Mouse (Mus musculus): Measurements from ENCODE around the gene Cap1. TPM values are rescaled to one million over a fixed set of nuclear protein-coding genes. Genes with fewer than 3 reads are reported as not detected.

Cap1 gene
- 22.8 TPM for polyA plus RNA-seq (2015; fragmentation: Illumina TruSeq; extraction: RNeasy Lipid Tissue Mini Kit (QIAGEN cat#74804); ENCODE audit: insufficient read depth, low read depth, low replicate concordance)

DNA sequence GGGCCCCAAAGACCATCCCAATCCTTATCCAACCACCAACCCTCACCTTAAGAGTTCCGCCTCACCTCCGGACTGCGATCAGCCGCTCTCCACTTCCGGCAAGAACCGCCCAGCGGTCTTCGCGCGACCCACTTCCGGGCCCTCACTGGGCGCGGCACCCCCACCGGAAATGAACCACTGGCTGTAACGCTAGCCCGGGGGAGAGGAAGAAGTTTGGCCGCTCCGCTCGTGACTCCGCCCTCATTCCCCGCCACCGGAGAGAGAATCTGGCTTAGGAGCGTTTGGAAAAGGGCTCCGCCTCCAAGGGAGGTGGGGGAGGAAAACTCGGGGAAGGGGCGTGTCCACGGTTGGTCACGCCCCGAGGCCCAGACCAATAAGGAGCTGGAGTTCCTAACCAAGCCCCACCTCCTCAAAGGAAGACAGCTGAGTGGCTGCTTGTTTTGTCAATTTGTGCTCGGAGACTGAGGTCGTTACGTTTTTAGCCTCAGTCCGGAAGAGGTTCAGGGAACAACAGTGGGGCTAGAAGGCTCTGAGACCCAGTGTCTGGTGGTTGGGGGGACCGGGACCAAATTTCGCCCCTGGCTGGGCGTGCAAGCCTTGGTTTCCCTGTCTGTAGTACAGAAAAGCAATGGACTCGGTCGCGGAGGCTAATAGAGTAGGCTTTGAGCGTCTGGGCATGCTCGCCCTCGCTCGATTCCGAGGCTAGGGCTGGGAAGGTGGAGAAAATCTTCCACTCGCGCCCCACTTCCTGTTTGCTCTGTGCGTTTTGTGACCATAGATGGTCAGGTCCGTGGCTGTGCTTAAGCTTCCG is at the start of gene Cap1:
TSS of gene Cap1 (minus strand) at position 289 of the 811 bp plus-strand sequence.

DNA sequence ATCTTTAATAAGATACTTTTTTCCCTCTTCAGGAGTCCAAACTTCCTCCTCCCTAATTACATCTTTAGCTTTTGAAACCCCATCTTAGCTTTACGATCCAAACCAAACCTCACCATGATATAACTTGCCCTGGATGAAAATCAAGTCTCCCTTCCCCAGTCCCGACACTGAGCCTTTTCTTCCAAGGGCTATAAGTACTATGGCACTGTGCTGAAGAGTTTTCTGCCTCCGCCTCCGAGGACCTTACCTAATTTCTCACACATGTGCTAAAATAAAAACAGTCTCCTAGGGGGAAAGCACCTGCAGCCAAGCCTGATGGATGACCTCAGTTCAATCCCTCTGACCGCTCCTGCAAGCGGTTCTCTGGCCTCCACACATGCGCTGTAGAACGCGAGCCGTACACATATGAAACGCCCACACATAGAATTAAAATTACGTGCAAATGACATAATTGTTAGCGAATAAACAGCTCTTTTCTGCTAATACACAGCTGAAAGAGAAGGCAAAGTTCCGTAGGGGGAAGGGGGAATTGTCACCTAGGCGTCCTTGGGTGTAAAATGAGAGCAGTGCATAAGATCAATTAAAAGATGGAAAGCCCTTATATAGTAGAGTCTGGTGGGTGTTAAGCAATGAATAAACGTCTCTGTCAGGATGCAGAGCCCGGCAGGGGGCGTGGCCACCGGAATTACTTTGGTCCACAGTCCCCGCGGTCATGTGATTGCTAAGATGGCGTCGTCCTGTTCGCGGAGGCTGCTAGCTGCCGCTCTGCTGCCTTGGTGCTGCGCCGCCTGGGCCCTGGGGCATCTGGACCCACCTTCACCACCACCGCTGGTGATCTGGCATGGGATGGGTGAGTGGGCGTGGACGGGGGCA is 50.1 kb downstream of the Cap1 start, which contains the start of gene Ppt1:
TSS of gene Ppt1 (plus strand) at position 713 of the 873 bp plus-strand sequence.

Other genes with a start within 250 kb of the Cap1 start
- not detected for gene 9530002B09Rik, start 196.8 kb downstream of the Cap1 start, polyA plus RNA-seq (2015; fragmentation: Illumina TruSeq; extraction: RNeasy Lipid Tissue Mini Kit (QIAGEN cat#74804); ENCODE audit: insufficient read depth, low read depth, low replicate concordance)
- 13.5 TPM for gene Ppt1, start 49.8 kb downstream of the Cap1 start, polyA plus RNA-seq (2015; fragmentation: Illumina TruSeq; extraction: RNeasy Lipid Tissue Mini Kit (QIAGEN cat#74804); ENCODE audit: insufficient read depth, low read depth, low replicate concordance)
- not detected for gene Mfsd2a, start 75.1 kb upstream of the Cap1 start, polyA plus RNA-seq (2015; fragmentation: Illumina TruSeq; extraction: RNeasy Lipid Tissue Mini Kit (QIAGEN cat#74804); ENCODE audit: insufficient read depth, low read depth, low replicate concordance)
- not detected for gene Mycl, start 109.6 kb upstream of the Cap1 start, polyA plus RNA-seq (2015; fragmentation: Illumina TruSeq; extraction: RNeasy Lipid Tissue Mini Kit (QIAGEN cat#74804); ENCODE audit: insufficient read depth, low read depth, low replicate concordance)
- gene Trit1, start 130.5 kb upstream of the Cap1 start, polyA plus RNA-seq (2015; fragmentation: Illumina TruSeq; extraction: RNeasy Lipid Tissue Mini Kit (QIAGEN cat#74804); ENCODE audit: insufficient read depth, low read depth, low replicate concordance): 6.7 TPM
- gene Bmp8b, start 219.1 kb upstream of the Cap1 start, polyA plus RNA-seq (2015; fragmentation: Illumina TruSeq; extraction: RNeasy Lipid Tissue Mini Kit (QIAGEN cat#74804); ENCODE audit: insufficient read depth, low read depth, low replicate concordance): not detected
- gene Oxct2b, start 230.2 kb upstream of the Cap1 start, polyA plus RNA-seq (2015; fragmentation: Illumina TruSeq; extraction: RNeasy Lipid Tissue Mini Kit (QIAGEN cat#74804); ENCODE audit: insufficient read depth, low read depth, low replicate concordance): not detected